Mouse (Mus musculus): ENCODE measurements around the gene Rbfox1. TPM values are rescaled to one million over a fixed set of nuclear protein-coding genes. Genes with fewer than 3 reads are reported as not detected.
A peak's percentile ranks its signal among the peaks of the same experiment; 100 is the strongest.

Rbfox1 gene
- polyA plus RNA-seq, 1 experiment from 2014 or later, result 1.9 TPM

DNA sequence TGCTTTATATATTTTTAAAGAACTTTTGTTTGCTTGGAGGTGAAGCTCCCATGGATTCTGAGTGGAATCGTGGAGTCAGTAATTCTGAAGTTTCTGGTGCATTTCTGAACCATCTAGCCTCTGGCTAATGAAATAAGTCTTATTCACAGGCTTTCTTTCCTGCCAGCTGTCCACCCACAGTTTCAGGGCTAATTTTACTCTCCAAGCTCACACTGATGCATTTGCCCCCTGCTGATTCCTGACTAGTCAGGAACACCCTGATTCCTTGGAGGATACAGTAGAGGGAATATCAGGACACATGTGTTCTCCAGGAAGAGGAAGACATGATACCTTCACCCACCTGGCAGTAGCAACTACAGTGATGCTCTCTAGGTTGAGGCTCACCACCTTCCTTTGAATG, 763.6 kb downstream of the Rbfox1 start:
- no peaks in the 10 kb centered on the region for H3K9me3 ChIP-seq (ENCODE audit: control insufficient read depth, low read length)
- WGBS, result 53% methylated on average over 1 of the region's 1 CpGs
- H3K4me3 ChIP-seq (ENCODE audit: low read depth, low read length), result no peak overlapping the region
- no peak overlapping the region for H3K4me2 ChIP-seq (replicated peaks; ENCODE audit: low read depth)
- no peak overlapping the region for H3K9ac ChIP-seq (ENCODE audit: low read length)
- H3K4me1 ChIP-seq (replicated peaks; ENCODE audit: control insufficient read depth, insufficient read depth), result no peaks in the 10 kb centered on the region
- DNase-seq (ENCODE audit: low spot score) (no peak), ATAC-seq (ENCODE audit: low FRiP score, low TSS enrichment) (no peak)
- H3K27ac ChIP-seq (replicated peaks), result no peak overlapping the region
- no peaks in the 10 kb centered on the region for H3K27me3 ChIP-seq (ENCODE audit: control insufficient read depth, insufficient read depth, low read length)
- TF ChIP-seq CTCF (IDR thresholded peaks at IDR 0.05; ENCODE audit: low read depth), result no peak
- TF ChIP-seq EP300 (optimal IDR thresholded peaks at IDR 0.05), result no peak
- H3K36me3 ChIP-seq (ENCODE audit: control insufficient read depth, insufficient read depth, low read length), result no peaks in the 10 kb centered on the region

DNA sequence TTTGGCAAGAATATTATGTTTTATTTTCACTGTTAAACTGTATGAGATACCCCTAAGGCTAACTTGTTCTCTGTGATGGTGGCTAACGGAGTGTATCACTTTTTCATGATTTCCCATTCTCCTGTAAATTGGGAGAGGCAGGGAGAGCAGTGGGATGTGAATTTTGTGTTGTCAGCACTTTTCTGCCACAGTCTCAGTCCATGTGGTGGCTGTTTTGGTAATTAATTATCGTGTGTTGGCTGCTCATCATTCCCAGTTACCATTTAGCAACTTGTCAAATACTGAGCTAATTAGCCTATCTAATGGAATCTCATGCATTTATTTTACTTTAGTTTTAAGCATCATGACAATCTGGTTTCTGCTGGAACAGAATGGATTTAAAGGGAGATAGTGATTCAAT, 773.4 kb downstream of the Rbfox1 start:
- H3K4me1 ChIP-seq (replicated peaks; ENCODE audit: control insufficient read depth, insufficient read depth), result no peaks in the 10 kb centered on the region
- WGBS, result 76% methylated on average over 2 of the region's 2 CpGs
- DNase-seq (ENCODE audit: low spot score) (no peak), ATAC-seq (ENCODE audit: low FRiP score, low TSS enrichment) (no peak)
- no peaks in the 10 kb centered on the region for H3K27me3 ChIP-seq (ENCODE audit: control insufficient read depth, insufficient read depth, low read length)
- no peaks in the 10 kb centered on the region for H3K36me3 ChIP-seq (ENCODE audit: control insufficient read depth, insufficient read depth, low read length)
- H3K9me3 ChIP-seq (ENCODE audit: control insufficient read depth, low read length), result no peaks in the 10 kb centered on the region
- H3K4me2 ChIP-seq (replicated peaks; ENCODE audit: low read depth), result no peak overlapping the region
- H3K9ac ChIP-seq (ENCODE audit: low read length), result no peak overlapping the region
- H3K4me3 ChIP-seq (ENCODE audit: low read depth, low read length), result no peak overlapping the region
- no peak overlapping the region for H3K27ac ChIP-seq (replicated peaks)
- TF ChIP-seq CTCF (IDR thresholded peaks at IDR 0.05; ENCODE audit: low read depth), result no peak
- TF ChIP-seq EP300 (optimal IDR thresholded peaks at IDR 0.05), result no peak

DNA sequence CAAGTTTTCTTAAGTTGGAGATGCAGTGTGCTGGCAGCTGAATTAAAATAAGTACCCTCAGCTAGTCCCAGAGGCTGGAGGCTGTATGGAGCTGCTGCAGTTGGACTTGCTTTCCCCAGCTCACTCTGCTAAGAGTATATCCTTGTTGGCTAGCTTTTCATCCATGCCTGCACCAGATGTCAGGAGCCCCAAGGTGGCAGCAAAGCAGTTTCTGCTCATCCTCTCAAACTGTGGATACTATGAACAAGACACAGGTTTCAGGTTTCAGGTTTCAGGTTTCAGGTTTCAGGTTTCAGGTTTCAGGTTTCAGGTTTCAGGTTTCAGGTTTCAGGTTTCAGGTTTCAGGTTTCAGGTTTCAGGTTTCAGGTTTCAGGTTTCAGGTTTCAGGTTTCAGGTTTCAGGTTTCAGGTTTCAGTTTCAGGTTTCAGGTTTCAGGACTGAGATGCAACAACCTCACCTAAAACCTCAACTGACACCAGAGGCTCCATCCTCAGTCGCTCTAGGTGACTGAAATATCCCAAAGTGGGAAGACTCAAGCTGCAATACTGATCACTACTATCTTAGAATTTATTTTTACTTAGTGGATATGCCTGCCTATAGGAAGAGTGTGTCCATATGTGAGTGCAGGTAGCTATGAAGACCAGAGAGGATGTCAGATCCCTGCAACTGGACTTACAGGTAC, 801.1 kb downstream of the Rbfox1 start:
- H3K9me3 ChIP-seq (ENCODE audit: control insufficient read depth, low read length), result no peaks in the 10 kb centered on the region
- DNase-seq (ENCODE audit: low spot score) (peak; percentile 13), ATAC-seq (ENCODE audit: low FRiP score, low TSS enrichment) (no peak)
- WGBS, result 82% methylated on average over 1 of the region's 1 CpGs
- H3K4me1 ChIP-seq (replicated peaks; ENCODE audit: control insufficient read depth, insufficient read depth), result no peaks in the 10 kb centered on the region
- H3K27me3 ChIP-seq (ENCODE audit: control insufficient read depth, insufficient read depth, low read length), result no peaks in the 10 kb centered on the region
- H3K27ac ChIP-seq (replicated peaks), result no peak overlapping the region
- TF ChIP-seq CTCF (IDR thresholded peaks at IDR 0.05; ENCODE audit: low read depth), result 0 out of 2 replicates have a peak, but pooled peaks have one; percentile 12
- no peak for TF ChIP-seq EP300 (optimal IDR thresholded peaks at IDR 0.05)
- H3K4me2 ChIP-seq (replicated peaks; ENCODE audit: low read depth), result no peak overlapping the region
- H3K9ac ChIP-seq (ENCODE audit: low read length), result no peak overlapping the region
- no peaks in the 10 kb centered on the region for H3K36me3 ChIP-seq (ENCODE audit: control insufficient read depth, insufficient read depth, low read length)
- no peak overlapping the region for H3K4me3 ChIP-seq (ENCODE audit: low read depth, low read length)

DNA sequence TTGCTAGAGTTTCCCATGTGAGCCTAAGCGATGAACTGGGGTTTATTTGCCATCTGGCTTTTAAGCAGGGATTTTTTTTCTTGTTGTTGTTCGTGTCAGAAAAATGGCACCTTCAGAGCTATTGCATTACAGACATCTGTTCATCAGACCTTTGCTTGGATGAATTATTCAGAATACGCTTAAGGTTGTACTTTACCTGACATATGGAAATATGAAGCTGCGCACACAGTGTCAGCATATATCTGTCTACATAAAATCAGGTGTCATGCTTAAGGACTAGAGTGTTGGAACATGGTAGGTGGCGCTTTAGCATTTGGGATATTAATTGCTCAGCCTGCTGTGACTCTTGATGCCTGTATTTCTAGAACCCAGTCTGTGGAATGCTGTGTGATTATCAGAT, 819.7 kb downstream of the Rbfox1 start:
- Histone ChIP-seq H3K27ac (replicated peaks) (no peak overlapping the region), H3K9ac (ENCODE audit: low read length) (no peak overlapping the region), H3K4me3 (ENCODE audit: low read depth, low read length) (no peak overlapping the region), H3K27me3 (ENCODE audit: control insufficient read depth, insufficient read depth, low read length) (no peaks in the 10 kb centered on the region), H3K4me2 (replicated peaks; ENCODE audit: low read depth) (no peak overlapping the region), H3K9me3 (ENCODE audit: control insufficient read depth, low read length) (no peaks in the 10 kb centered on the region), H3K36me3 (ENCODE audit: control insufficient read depth, insufficient read depth, low read length) (no peaks in the 10 kb centered on the region), H3K4me1 (replicated peaks; ENCODE audit: control insufficient read depth, insufficient read depth) (no peaks in the 10 kb centered on the region)
- ATAC-seq (ENCODE audit: low FRiP score, low TSS enrichment) (no peak), DNase-seq (ENCODE audit: low spot score) (no peak)
- 90% methylated on average over 5 of the region's 5 CpGs for WGBS
- TF ChIP-seq CTCF (IDR thresholded peaks at IDR 0.05; ENCODE audit: low read depth) (no peak), EP300 (optimal IDR thresholded peaks at IDR 0.05) (no peak)

DNA sequence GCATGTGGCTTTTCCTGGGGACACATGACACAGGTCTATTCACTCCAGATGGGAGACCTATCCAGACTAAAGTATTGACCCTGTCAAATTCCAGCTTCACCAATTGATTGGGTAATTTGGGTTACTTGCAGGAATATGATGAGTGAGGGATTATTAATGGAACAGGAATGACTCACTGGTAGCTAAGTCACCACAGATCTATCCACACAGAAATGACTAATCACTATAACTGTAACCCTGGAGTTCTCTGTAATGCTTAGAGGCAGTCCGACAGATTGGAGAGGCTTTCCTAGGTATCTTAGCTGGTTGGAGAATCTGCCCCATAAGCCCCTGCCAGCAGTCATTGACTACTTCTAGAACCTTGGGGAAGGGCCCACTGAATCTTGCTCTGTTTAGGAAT, 827.2 kb downstream of the Rbfox1 start:
- WGBS, result 86% methylated on average over 1 of the region's 1 CpGs
- H3K36me3 ChIP-seq (ENCODE audit: control insufficient read depth, insufficient read depth, low read length), result no peaks in the 10 kb centered on the region
- DNase-seq (ENCODE audit: low spot score) (no peak), ATAC-seq (ENCODE audit: low FRiP score, low TSS enrichment) (no peak)
- no peak overlapping the region for H3K27ac ChIP-seq (replicated peaks)
- no peaks in the 10 kb centered on the region for H3K27me3 ChIP-seq (ENCODE audit: control insufficient read depth, insufficient read depth, low read length)
- no peak overlapping the region for H3K4me2 ChIP-seq (replicated peaks; ENCODE audit: low read depth)
- no peak overlapping the region for H3K4me3 ChIP-seq (ENCODE audit: low read depth, low read length)
- H3K9me3 ChIP-seq (ENCODE audit: control insufficient read depth, low read length), result no peaks in the 10 kb centered on the region
- TF ChIP-seq EP300 (optimal IDR thresholded peaks at IDR 0.05) (no peak), CTCF (IDR thresholded peaks at IDR 0.05; ENCODE audit: low read depth) (no peak)
- H3K4me1 ChIP-seq (replicated peaks; ENCODE audit: control insufficient read depth, insufficient read depth), result peaks cover 3% of the 10 kb centered on the region; the same call in 1 of the 2 replicates
- H3K9ac ChIP-seq (ENCODE audit: low read length), result no peak overlapping the region

DNA sequence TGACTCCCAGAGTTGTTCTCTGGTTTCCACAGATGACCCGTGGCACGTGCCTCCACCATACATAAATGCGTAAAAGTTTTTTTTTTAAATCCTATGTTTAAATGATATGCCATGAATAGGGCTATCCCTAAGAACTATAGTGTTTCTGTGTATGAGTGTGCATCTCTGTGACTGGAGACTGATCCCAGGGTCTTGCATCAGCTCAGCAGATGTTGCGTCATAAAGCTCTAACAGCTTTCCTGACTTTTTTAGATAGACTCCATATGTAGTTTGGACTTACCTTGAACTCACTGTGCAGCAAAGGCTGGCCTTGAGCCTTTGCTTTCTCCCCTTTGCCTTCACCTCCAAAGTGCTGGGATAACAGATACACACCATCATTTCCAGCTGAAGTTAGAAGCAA, 830.1 kb downstream of the Rbfox1 start:
- Histone ChIP-seq H3K4me1 (replicated peaks; ENCODE audit: control insufficient read depth, insufficient read depth) (peaks cover 3% of the 10 kb centered on the region; the same call in 1 of the 2 replicates), H3K27ac (replicated peaks) (no peak overlapping the region), H3K4me2 (replicated peaks; ENCODE audit: low read depth) (no peak overlapping the region), H3K9me3 (ENCODE audit: control insufficient read depth, low read length) (no peaks in the 10 kb centered on the region), H3K4me3 (ENCODE audit: low read depth, low read length) (no peak overlapping the region), H3K36me3 (ENCODE audit: control insufficient read depth, insufficient read depth, low read length) (no peaks in the 10 kb centered on the region), H3K27me3 (ENCODE audit: control insufficient read depth, insufficient read depth, low read length) (no peaks in the 10 kb centered on the region), H3K9ac (ENCODE audit: low read length) (no peak overlapping the region)
- WGBS, result 84% methylated on average over 4 of the region's 4 CpGs
- TF ChIP-seq CTCF (IDR thresholded peaks at IDR 0.05; ENCODE audit: low read depth) (no peak), EP300 (optimal IDR thresholded peaks at IDR 0.05) (no peak)
- DNase-seq (ENCODE audit: low spot score), result no peak
- ATAC-seq (ENCODE audit: low FRiP score, low TSS enrichment), result no peak
